Mouse (Mus musculus) olfactory bulb, adult 2 months (tissue): Measurements from ENCODE around the gene M6pr.

Source experiments
- CTCF ChIP-seq: fragments of 200-500 bp; IDR thresholded peaks from 2 replicates; pipeline ENCODE4 v1.5.1; 2012; ENCODE audit warnings: low read depth, mild to moderate bottlenecking, low read length, moderate library complexity; ENCODE audit not compliant: insufficient read depth
- POLR2A ChIP-seq: fragments of 200-500 bp; IDR thresholded peaks from 2 replicates; pipeline ENCODE4 v1.6.1; 2012; ENCODE audit warnings: mild to moderate bottlenecking, low read depth, low read length, moderate library complexity; ENCODE audit not compliant: insufficient read depth

- TF ChIP-seq CTCF = no peak
- no peak for TF ChIP-seq POLR2A
Measured at GRCm38 (mm10) chr6:122310187-122310820, 1.8 kb downstream of the M6pr start.
